Mouse (Mus musculus) E14TG2a.4 (cell line): Measurements from ENCODE around the gene Osgep.
"Not testable (repeated sequence)": the region's sequence is repeated elsewhere in the genome, so short reads cannot be mapped to it uniquely, and the experiment has no call there.

Experiments
- CTCF ChIP-seq: conservative IDR thresholded peaks from 2 replicates; pipeline ENCODE4 v1.5.1; 2014; ENCODE audit warnings: low read length
- NANOG ChIP-seq: IDR thresholded peaks from 2 replicates; pipeline ENCODE4 v1.6.1; 2014; ENCODE audit warnings: borderline replicate concordance, low read length, mixed read lengths
- POU5F1 ChIP-seq: IDR thresholded peaks from 2 replicates; pipeline ENCODE4 v1.6.1; 2014; ENCODE audit warnings: low read length, borderline replicate concordance

DNA sequence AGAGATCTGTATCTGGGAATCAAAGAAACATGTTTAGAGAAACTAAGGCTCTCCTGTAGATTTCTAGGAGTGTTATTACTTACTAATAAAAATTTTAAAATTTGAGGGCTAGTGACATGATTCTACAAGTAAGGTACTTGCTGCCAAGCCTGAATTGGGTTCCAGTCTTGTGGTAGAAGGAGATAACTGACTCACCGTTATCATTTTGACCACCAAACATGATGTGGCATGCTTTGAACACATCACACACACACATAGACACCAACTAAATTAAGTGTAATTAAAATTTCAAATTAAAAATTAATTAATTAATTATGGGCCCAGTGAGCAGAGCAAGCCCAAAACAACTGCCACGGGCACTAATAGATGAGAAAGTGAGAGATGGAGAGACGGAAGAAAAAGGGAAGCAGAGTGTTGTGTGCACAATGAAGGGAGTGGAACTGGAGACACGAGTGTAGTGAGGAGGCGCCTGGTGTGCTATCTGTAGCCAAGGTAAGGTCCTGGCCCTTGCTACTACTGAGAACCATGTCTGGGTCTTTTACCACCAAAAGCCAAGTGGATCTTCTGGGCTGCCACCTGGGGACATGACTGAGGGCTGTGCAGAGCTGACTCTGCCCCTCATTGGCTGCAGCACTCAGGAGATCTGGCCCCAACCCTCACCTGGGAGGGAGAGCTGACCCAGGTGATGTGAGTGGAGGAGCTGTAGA lies 33.7 kb upstream of the Osgep start:
- TF ChIP-seq CTCF, NANOG, POU5F1: not testable (repeated sequence)
